Mouse (Mus musculus): Measurements from ENCODE around the gene Os9. TPM values are rescaled to one million over a fixed set of nuclear protein-coding genes. Genes with fewer than 3 reads are reported as not detected.

The Os9 gene
- 32.2 and 33.9 TPM in 2 replicates for polyA plus RNA-seq (2012; rRNA removed)

GRCm38 (mm10) chr10:127121066-127121477, at the start of gene Os9:
Gene Os9 (minus strand): TSS chr10:127121131.
- Histone ChIP-seq H3K4me1 (ENCODE audit: control insufficient read depth, insufficient read depth, low read length) (peaks cover 10% of the 10 kb centered on the region), H3K27me3 (ENCODE audit: control insufficient read depth, insufficient read depth, low read length) (no peaks in the 10 kb centered on the region), H3K27ac (ENCODE audit: control insufficient read depth, insufficient read depth, low read depth, low read length) (peak within 1 kb of the TSS; percentile 75), H3K36me3 (ENCODE audit: control insufficient read depth, insufficient read depth, low read length) (peaks cover 4% of the 10 kb centered on the region), H3K4me3 (ENCODE audit: control insufficient read depth, low read depth, low read length) (peak within 1 kb of the TSS; percentile 99)
- TF ChIP-seq POLR2A (IDR thresholded peaks at IDR 0.05; ENCODE audit: control insufficient read depth, low read depth, low read length): peak; percentile 73
- no peak for TF ChIP-seq CTCF (IDR thresholded peaks at IDR 0.05; ENCODE audit: control insufficient read depth, insufficient read depth, insufficient replicate concordance, low read depth, low read length)

- no peaks in the 10 kb centered on the region for H3K36me3 ChIP-seq (ENCODE audit: control insufficient read depth, insufficient read depth, low read length)
- H3K4me3 ChIP-seq (ENCODE audit: control insufficient read depth, low read depth, low read length): no peak overlapping the region
- no peaks in the 10 kb centered on the region for H3K27me3 ChIP-seq (ENCODE audit: control insufficient read depth, insufficient read depth, low read length)
- TF ChIP-seq POLR2A (IDR thresholded peaks at IDR 0.05; ENCODE audit: control insufficient read depth, low read depth, low read length): no peak
- TF ChIP-seq CTCF (IDR thresholded peaks at IDR 0.05; ENCODE audit: control insufficient read depth, insufficient read depth, insufficient replicate concordance, low read depth, low read length): no peak
- peaks cover 23% of the 10 kb centered on the region for H3K4me1 ChIP-seq (ENCODE audit: control insufficient read depth, insufficient read depth, low read length)
- no peak overlapping the region for H3K27ac ChIP-seq (ENCODE audit: control insufficient read depth, insufficient read depth, low read depth, low read length)
Observed at GRCm38 (mm10) chr10:127170002-127170401, 49.1 kb upstream of the Os9 start.

- peaks cover 23% of the 10 kb centered on the region for H3K4me1 ChIP-seq (ENCODE audit: control insufficient read depth, insufficient read depth, low read length)
- H3K36me3 ChIP-seq (ENCODE audit: control insufficient read depth, insufficient read depth, low read length): no peaks in the 10 kb centered on the region
- H3K4me3 ChIP-seq (ENCODE audit: control insufficient read depth, low read depth, low read length): no peak overlapping the region
- TF ChIP-seq POLR2A (IDR thresholded peaks at IDR 0.05; ENCODE audit: control insufficient read depth, low read depth, low read length): 0 out of 2 replicates have a peak, but pooled peaks have one; percentile 20
- TF ChIP-seq CTCF (IDR thresholded peaks at IDR 0.05; ENCODE audit: control insufficient read depth, insufficient read depth, insufficient replicate concordance, low read depth, low read length): no peak
- H3K27ac ChIP-seq (ENCODE audit: control insufficient read depth, insufficient read depth, low read depth, low read length): peak overlapping the region; percentile 5; the same call in 1 of the 2 replicates
- H3K27me3 ChIP-seq (ENCODE audit: control insufficient read depth, insufficient read depth, low read length): no peaks in the 10 kb centered on the region
Observed at GRCm38 (mm10) chr10:127167614-127168192, 46.8 kb upstream of the Os9 start.

GRCm38 (mm10) chr10:127166771-127167613, 46.1 kb upstream of the Os9 start:
- Histone ChIP-seq H3K4me1 (ENCODE audit: control insufficient read depth, insufficient read depth, low read length) (peaks cover 23% of the 10 kb centered on the region), H3K27me3 (ENCODE audit: control insufficient read depth, insufficient read depth, low read length) (no peaks in the 10 kb centered on the region), H3K4me3 (ENCODE audit: control insufficient read depth, low read depth, low read length) (no peak overlapping the region; the same call in 1 of the 2 replicates), H3K27ac (ENCODE audit: control insufficient read depth, insufficient read depth, low read depth, low read length) (peak overlapping the region; percentile 5), H3K36me3 (ENCODE audit: control insufficient read depth, insufficient read depth, low read length) (no peaks in the 10 kb centered on the region)
- TF ChIP-seq POLR2A (IDR thresholded peaks at IDR 0.05; ENCODE audit: control insufficient read depth, low read depth, low read length): no peak
- no peak for TF ChIP-seq CTCF (IDR thresholded peaks at IDR 0.05; ENCODE audit: control insufficient read depth, insufficient read depth, insufficient replicate concordance, low read depth, low read length)

- peaks cover 21% of the 10 kb centered on the region for H3K4me1 ChIP-seq (ENCODE audit: control insufficient read depth, insufficient read depth, low read length)
- peak overlapping the region; percentile 86 for H3K4me3 ChIP-seq (ENCODE audit: control insufficient read depth, low read depth, low read length)
- H3K27me3 ChIP-seq (ENCODE audit: control insufficient read depth, insufficient read depth, low read length): no peaks in the 10 kb centered on the region
- no peaks in the 10 kb centered on the region for H3K36me3 ChIP-seq (ENCODE audit: control insufficient read depth, insufficient read depth, low read length)
- no peak overlapping the region for H3K27ac ChIP-seq (ENCODE audit: control insufficient read depth, insufficient read depth, low read depth, low read length)
- no peak; the same call in 1 of the 2 replicates for TF ChIP-seq POLR2A (IDR thresholded peaks at IDR 0.05; ENCODE audit: control insufficient read depth, low read depth, low read length)
Observed at GRCm38 (mm10) chr10:127166404-127166715, 45.4 kb upstream of the Os9 start.

- Histone ChIP-seq H3K36me3 (ENCODE audit: control insufficient read depth, insufficient read depth, low read length) (no peaks in the 10 kb centered on the region), H3K27me3 (ENCODE audit: control insufficient read depth, insufficient read depth, low read length) (no peaks in the 10 kb centered on the region), H3K4me3 (ENCODE audit: control insufficient read depth, low read depth, low read length) (peak overlapping the region; percentile 86), H3K4me1 (ENCODE audit: control insufficient read depth, insufficient read depth, low read length) (peaks cover 17% of the 10 kb centered on the region), H3K27ac (ENCODE audit: control insufficient read depth, insufficient read depth, low read depth, low read length) (peak overlapping the region; percentile 90)
- TF ChIP-seq CTCF (IDR thresholded peaks at IDR 0.05; ENCODE audit: control insufficient read depth, insufficient read depth, insufficient replicate concordance, low read depth, low read length): no peak
- peak; percentile 52; the same call in 1 of the 2 replicates for TF ChIP-seq POLR2A (IDR thresholded peaks at IDR 0.05; ENCODE audit: control insufficient read depth, low read depth, low read length)
Observed at GRCm38 (mm10) chr10:127165654-127166403, 44.9 kb upstream of the Os9 start.

GRCm38 (mm10) chr10:127165354-127165653, 44.4 kb upstream of the Os9 start:
- no peak for TF ChIP-seq CTCF (IDR thresholded peaks at IDR 0.05; ENCODE audit: control insufficient read depth, insufficient read depth, insufficient replicate concordance, low read depth, low read length)
- TF ChIP-seq POLR2A (IDR thresholded peaks at IDR 0.05; ENCODE audit: control insufficient read depth, low read depth, low read length): peak; percentile 61
- H3K27me3 ChIP-seq (ENCODE audit: control insufficient read depth, insufficient read depth, low read length): no peaks in the 10 kb centered on the region
- H3K36me3 ChIP-seq (ENCODE audit: control insufficient read depth, insufficient read depth, low read length): no peaks in the 10 kb centered on the region
- peak overlapping the region; percentile 86 for H3K4me3 ChIP-seq (ENCODE audit: control insufficient read depth, low read depth, low read length)
- H3K27ac ChIP-seq (ENCODE audit: control insufficient read depth, insufficient read depth, low read depth, low read length): peak overlapping the region; percentile 90
- H3K4me1 ChIP-seq (ENCODE audit: control insufficient read depth, insufficient read depth, low read length): peaks cover 16% of the 10 kb centered on the region

Data from testis, adult 2 months (tissue).